Mouse (Mus musculus): ENCODE measurements at regions not wholly inside any gene's neighbourhood (a gene's known extent, or its start where the extent isn't known, plus 50 kb on each side); places are given as distances from the start of the nearest gene placed in this dataset.

DNA sequence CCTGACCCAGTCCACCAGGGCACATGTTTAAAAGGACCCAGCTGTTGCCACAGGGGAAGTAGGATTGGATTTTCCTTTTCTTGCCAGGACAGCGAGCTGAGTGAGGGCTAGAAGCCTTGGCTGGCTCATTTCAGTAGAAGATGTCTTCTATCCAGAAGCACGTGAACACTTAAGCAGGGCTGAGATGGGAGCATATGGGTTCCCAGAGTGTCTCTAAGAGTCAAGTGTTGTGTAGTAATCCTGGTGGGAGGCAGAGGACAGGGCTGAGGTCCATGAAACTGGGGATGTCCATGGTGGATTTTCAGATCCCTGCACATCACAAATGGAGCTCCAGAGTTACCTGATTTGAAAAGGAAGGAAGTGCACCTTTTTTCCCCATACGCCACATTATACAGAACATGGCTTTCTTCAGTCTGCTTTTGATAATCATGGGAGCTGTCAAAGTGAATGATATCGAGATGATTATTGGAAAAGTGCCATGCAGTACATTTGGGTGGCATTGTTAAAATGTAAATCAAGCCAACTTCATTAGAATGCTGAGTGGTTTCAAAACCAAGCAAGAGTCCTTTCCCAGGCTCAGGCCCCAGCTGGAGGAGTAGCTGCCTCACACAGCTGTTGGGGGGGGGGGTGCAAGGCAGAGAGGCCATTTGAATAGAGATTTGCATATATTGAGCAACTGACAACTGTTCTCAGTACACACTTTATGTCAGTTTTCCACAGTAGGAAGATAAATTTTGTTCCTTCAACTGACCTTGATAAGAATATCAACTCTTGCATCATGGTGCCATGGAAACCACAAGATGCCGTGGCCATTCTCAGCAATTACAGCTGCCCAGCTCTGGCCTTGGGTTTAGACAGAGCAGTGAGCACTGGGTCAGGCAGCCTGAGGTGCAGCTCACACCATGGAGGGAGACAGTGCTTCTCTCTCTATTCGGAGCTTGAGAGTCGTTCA lies 81.7 kb downstream of the Slc35b3 start:
- no peak for DNase-seq (ENCODE audit: low read depth, low spot score)

DNA sequence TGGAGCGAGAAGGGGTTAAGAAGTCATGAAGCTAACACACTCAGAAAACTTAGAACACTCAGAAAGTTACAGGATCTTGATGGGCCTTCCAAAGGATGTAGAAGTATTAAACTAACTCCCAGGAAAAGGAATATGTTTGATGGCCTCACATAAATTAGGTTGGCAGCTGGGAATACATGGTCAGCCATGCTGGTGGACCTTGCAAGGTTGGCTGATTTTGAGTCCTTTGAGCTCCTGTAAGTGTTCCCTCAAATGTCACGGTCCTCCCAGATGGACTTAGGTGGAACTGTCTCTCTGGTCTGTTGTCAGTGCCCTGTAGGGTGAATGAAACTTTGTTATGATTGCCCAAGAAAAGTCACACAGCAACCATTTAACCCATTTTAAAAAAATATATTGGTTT lies 84.8 kb downstream of the Slc35b3 start:
- DNase-seq (ENCODE audit: low read depth, low spot score) = no peak

DNA sequence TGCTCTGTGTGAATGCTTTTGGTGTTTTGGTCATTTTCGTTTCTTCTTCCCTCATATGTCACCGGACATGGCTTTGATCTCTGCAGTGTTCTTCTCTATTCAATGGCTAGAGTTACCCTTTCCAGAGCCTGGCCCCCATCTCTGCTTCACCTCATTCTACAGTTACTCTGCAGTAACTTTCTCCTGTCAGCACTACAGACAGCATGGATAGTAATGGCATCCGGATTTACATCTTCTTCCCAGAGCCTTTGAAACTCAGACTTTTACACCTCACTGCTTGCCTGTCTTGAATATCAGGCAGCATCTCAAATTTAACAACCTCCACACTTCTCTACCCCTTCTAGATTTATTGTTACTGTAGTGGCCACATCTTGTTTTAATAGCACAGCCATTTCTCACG lies 96.7 kb downstream of the Slc35b3 start:
- no peak for DNase-seq (ENCODE audit: low read depth, low spot score)

DNA sequence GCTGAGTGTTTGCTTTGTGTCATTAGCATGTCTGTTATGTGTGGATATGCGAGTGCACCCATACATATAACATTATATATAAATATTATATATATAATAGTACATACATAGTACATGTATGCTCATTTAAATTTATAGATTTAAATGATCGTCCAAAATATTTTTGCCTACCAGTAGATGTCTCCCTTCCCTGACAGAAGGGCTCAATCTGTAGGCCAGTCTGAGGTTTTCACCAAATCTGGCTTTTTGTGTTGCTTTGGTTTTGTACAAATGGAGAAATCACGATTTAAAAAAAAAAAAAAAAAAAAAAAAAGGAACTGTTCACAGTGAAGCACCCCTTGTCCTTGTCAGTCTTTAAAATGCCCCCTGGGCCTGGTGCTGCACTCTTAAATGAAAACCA lies 104.9 kb downstream of the Slc35b3 start:
- no peak for DNase-seq (ENCODE audit: low read depth, low spot score)

DNA sequence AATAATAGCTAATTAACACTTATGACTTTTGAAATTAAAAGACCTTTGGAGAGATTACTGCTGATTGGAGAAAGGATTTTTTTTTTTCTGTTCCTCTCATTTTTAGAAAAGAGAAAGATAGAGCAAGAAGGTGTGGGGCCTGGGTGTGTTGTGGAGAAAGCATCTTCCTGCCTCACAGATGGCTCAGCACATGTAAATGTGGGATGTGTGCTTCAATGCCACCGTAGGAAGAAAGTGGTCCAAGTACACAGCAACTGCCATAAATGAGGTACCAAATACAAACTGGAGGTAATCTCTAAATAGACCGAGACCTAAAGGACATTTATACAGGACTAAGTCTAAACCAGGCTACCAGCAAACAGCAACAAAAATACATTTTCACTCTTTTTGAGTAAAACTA lies 105.7 kb downstream of the Slc35b3 start:
- no peak for DNase-seq (ENCODE audit: low read depth, low spot score)

DNA sequence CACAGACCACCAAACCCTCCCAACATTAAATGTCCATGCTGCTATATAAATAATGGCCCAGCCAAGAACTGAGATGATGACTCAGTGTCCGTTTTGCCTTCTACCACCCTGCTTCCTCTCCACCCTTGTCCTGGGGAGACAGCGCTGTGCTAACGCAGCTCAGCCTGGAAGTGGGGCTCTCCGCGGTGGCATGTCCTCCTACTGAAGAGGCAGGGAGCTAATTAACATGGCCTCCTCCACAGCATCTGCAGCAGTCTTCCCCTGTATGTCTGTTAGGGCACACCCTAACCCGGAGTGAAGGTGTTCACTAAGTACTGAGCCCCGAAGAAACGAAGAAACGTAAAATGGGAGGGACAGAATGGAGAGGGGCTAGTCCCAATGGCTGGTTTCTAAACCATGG lies 107.8 kb downstream of the Slc35b3 start:
- DNase-seq (ENCODE audit: low read depth, low spot score) = no peak

DNA sequence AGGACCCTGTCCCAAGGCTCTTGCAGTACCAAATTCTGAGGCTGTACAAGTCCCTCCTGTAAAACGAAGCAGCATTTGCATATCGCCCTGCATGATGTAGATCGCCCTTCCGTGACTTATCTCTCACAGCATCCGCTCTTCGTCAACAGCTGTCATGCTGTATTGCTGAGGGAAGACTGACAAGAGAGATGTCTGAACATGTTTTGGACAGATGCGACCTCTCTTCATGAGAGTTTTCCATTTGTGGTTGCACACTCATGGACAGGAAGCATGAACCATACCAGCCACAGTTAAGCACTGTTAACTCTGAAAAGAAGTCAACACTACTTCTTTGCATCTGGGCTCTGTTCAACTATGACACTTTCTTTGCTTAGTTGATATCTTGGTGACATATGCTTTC lies 108.9 kb downstream of the Slc35b3 start:
- DNase-seq (ENCODE audit: low read depth, low spot score) = no peak

DNA sequence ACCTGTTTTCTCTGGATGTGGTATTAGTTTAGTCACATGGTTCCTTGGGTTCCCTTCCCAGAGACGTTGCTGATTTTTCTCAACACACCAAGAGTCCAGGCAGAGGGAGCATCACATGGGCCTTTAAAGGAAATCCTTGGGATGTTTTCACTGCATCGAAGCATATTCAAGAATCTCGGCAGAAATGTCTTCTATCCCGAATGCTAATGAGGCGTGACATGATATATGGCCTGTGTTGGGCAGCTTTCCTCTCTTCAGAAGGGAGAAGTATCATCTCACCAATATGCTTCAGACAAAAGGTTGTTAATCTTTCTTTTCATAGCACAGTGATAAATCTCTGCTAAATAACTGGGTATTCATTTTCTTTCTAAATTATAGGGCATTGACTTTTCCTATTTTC lies 122.4 kb downstream of the Slc35b3 start:
- peak; percentile 11 for DNase-seq (ENCODE audit: low read depth, low spot score)

DNA sequence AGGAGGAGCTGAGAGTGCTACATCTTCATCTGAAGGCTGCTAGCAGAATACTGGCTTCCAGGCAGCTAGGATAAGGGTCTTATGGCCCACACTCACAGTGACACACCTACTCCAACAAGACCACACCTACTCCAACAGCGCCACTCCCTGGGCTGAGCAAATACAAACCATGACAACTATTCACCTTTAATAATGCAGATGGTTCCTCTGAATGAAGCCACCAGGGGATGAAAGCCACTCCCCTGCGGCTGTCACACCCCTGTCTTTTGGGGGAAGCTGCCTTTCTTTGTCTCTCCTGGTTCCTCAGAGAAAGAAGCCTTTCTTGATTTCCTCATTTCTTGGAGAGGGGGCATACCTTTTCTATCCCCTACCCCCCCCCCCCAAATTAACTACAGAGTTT lies 135.0 kb downstream of the Slc35b3 start:
- no peak for DNase-seq (ENCODE audit: low read depth, low spot score)

DNA sequence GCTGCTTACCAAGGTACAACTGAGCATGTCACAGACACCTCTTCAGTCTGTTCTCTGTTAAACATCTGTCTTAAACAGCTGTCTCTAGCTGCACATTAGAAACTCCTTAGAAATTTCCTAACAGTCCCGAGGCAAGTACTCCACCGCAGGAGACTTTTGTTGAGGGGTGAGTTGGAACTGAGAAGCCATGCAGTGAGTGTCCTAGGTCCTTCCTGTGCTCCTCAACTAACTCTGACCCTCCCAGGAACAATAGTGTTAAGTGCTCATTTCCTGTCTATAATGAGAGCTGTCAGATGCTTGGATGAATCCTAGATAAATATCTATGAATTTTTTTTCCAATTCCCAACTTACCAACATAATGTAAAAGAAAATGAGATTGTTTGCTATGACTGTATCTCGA lies 141.1 kb downstream of the Slc35b3 start:
- no peak for DNase-seq (ENCODE audit: low read depth, low spot score)

DNA sequence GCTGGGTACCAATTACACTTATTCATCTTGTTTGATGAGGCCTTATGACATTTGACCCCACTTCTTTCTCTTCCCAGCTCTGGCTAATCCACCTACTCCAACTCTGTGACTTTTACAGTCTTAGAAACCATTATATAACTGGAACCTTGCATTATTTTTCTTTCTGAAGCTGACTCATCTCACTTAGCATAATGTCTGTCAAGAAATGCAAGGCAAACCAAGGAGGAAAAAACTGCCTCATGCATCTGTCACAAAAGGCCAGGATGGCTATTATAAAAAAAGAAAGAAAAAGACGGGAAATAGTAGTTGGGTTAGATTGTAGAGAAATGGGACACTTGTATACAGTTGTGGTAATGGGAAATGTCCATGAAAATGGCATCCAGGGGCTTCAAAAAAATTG lies 141.9 kb downstream of the Slc35b3 start:
- no peak for DNase-seq (ENCODE audit: low read depth, low spot score)

DNA sequence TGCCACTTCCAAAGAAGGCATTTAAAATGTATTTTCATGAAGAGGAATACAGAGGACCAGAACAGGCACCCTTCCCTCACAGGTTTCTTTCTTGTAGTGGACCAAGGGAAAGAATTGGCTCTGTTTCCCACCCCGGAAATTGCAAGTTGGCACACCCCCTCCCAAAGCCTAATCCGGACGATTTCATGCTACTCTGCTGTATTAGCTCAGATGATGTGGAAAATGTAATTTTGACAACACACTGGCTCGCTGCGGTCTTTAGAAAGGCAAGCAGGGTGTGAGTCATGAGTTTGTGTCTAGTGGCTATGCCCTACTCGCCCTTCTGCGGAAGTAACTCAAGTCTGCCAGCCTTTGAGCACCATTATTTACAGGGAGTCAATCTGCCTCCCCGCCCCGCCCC lies 144.4 kb downstream of the Slc35b3 start:
- no peak for DNase-seq (ENCODE audit: low read depth, low spot score)

DNA sequence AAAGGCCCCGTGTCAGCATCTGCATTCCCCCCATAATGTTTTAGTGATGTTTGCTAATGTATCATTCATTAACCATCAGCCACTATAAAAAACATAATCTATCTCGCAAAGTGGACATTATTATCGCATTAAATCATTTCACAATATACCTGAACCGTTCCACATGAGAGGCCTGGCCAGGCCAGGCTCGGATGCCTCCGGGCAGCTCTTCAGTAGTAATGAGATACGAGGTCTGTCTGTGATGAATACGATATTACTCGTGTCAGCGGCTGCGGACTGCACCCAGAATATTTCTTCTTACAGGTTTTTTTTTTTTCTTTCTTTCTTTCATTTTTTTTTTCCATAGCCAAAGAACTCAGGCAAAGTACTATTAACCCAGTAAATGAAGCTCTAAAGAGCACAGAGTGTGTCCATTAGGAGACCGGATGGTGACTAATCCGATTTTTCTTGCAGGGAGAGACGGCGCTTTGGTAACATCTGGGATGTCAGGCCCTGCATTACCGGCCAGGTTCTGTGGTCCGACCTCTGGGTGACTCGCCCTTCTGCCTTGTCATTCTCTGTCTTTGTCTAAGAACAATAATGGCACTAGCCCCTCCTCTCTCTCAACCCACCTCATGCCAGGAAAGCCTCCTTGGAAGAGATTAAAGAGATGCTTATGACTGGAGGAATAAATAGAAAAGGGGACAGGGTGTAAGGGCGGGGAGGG lies 145.5 kb downstream of the Slc35b3 start:
- no peak for DNase-seq (ENCODE audit: low read depth, low spot score)

DNA sequence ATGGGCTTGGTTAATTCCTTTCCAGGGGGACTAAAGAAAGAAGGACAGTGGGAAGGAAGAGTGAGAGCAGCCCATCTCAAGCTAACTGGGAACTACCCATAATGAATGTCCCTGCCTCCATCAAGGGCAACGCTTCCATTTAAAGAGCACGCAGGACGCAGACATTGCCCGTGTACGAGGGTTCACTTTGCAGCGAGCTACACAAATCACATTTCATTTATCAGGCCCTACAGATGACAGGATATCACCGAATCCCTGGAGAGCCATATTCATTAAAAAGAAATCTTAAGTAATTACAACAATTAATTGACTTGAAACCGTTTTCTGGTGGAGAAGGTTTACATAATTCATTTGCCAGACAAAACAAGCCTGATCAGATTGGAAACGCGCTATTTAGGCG lies 139.7 kb upstream of the Eef1e1 start:
- no peak for DNase-seq (ENCODE audit: low read depth, low spot score)

DNA sequence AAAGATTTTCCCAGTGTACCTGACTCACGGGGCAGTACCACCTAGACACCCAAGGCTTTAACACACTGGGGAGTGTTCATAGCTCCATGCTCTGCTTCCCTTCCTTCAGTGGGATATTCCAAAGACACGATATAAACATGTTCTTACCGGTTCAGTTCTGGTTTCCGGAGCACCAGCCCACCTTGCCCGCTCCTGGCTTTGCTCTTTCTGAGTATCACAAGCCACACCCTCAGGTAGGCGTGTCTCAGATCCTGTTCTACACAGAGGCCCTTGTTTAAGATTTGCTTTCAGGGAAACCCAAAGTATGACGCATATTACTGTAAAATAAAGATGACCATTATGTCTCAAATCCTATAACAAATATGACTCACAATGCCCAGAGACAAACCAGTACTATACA lies 134.6 kb upstream of the Eef1e1 start:
- DNase-seq (ENCODE audit: low read depth, low spot score) = no peak

DNA sequence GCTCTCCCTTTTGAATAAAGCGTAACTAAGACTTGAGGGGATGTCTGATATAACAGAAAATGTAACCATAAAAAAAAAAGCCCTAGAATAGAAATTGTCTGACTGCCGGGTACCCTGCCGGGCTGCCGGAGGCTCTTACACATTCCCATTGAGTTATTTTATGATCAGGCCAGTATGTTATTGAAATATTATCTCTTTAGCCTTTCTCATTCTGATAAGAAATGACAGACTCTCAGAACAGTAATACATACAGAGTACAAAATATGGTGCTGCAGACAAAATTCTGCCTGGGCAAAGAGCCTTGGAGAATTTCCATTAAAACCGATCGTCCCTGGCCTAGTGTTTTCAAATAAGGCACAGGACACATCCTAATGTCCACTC lies 121.8 kb upstream of the Eef1e1 start:
- DNase-seq (ENCODE audit: low read depth, low spot score) = no peak

DNA sequence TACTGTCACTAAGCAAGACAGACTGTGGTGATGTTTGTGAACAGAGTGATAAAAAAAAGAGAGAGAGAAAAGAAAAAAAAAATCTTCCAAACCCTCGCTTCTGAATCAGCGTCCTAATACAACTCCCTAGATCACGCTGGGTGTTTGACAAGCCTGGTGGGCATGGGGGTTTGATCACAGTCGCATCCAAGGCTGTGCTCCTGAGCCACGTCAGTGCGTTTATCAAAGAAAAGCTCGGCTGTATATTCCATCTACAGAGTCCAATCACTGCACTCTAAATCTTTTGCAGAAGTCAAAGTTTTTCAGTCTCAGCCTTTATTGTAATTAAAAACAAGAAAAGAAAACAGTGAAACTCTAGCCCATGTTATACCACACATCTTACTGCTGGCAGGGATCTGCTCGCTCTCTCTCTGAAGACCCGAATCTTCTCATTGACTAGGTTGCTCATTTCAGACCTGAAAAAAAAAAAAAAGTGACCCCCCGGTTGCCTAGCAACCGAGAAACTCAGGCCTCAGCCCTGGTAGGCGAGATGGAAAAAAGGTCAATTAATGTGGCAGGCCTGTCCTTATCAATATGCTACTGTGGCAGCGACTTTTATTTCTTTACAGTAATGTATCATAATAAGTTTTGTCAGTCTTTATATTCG lies 121.2 kb upstream of the Eef1e1 start:
- DNase-seq (ENCODE audit: low read depth, low spot score) = no peak

DNA sequence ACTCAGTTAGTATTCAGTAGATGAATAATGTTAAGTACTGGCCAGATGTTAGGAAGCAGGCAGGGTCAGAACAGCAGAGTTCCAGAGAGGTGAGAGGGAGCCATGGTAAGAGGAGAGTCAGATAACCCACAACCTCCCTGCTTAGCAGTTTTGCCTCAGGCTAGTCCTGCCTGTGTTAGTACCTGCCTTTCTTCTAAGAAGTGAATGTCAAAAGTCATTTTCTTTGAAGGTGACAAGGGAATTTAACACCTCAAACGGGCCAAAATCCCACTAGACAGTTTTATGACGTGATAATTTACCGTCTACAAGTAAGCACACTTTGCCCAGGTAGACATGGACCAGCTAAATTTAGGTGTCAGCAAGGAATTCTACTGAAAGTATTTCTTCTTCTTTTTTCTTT lies 117.7 kb upstream of the Eef1e1 start:
- DNase-seq (ENCODE audit: low read depth, low spot score) = no peak

DNA sequence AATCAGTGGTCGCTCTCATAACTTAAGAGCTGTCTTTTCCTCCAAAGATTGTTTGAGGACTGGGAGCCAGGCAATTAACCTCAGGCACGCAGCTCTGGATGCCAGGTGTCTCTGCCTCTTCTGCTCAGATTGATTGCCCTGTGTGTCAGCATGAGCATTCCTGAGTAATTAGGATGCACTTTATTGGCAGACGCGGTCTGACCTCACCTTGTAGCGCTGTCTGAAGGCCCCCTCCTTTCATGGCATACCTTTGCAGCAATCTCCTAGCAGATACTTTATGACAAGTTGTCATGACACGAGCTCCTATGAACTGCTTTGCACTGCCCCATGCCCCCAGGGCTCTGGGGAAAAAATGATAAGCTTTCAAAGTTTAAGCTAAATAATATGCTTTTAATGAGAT lies 114.1 kb upstream of the Eef1e1 start:
- no peak for DNase-seq (ENCODE audit: low read depth, low spot score)

DNA sequence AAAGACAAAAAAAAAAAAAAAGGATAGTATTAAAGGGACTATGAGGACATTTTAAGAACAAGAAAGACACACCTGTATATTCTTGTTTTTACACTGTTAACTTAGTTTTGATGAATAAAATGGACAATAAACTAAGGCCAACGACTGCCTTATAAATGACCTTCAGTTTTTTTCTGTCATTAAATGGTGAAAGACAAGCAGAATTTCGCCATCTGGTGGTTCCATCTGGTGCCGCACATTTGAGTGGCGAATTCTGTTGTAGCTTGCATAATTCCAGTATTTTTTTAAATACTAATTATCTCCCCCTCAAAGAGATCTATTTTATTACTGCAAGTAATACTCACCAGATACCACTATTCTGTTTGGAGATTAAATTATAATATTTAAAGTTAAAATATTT lies 107.3 kb upstream of the Eef1e1 start:
- no peak for DNase-seq (ENCODE audit: low read depth, low spot score)

DNA sequence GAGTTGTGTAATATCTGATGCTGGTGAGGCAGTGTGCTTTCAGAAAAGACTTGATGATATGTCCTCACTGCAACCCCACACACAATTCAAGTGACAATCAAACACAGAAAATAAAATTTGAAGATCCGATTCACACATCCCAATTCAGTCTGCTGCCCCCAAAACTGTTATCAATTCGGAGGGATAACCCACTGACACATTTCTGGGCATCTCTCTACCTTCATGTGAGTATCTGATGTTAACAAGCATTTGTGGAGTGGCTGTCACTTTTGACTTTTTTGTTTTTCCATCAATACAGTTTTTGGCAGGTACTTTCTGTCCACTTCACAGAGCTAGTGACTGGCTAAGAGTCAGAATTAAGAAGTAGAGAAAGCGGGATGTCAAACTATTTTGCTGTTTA lies 101.4 kb upstream of the Eef1e1 start:
- DNase-seq (ENCODE audit: low read depth, low spot score) = no peak

DNA sequence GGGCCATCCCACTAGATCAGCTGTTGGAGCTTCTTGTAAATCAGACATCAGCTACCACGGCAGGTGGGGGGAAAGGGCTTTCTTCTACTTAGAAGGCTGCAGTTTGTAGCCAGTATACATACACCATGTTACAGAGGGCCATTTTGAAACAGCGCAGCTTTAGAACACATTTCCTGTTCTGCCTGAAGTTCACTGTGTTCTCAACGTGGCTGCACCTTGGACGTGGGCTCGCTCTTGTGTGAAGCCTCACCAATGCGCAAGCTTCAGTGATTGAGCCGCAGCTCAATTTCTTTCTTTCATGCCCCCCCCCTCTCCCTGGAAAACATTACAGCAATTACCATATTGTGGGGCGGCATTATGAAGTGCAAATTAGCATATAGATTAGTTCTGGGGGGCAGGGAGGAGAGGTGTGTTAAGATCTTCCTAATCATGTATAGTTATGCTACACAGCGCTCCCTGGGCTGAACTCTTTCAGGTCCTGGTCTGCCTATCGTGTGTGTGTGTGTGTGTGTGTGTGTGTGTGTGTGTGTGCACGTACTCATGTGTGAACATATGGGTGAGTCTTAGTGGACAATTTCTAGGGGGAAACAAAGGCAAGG lies 97.9 kb upstream of the Eef1e1 start:
- no peak for DNase-seq (ENCODE audit: low read depth, low spot score)

Measured in embryo, embryonic 11.5 days (tissue).